In the genomic region with DNA sequence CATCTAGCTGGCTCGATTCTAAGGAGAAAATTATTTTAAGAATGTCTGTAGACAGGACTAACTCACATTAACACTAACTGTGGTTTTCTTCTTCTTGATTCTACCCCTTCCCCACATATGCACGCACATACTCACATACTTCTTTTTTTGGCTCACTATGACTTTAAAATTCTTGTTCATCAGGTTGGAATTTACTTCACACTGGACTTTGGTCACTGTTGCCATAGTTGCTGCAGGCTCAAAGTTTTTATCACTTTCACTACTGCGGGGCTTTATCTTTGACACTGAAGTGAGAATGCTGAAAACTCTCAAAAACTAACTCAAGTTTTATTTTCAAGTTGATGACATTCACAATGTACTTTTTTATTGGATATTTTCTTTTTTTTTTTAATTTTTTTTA, we compare ENCODE assay signal across 20 mouse cellular contexts.
DNase-seq lines count a peak whose midpoint lies in the region; ATAC-seq and TF ChIP-seq lines count a peak whose summit lies in the region.
"Had no signal": no experiment of that assay in that cellular context is flagged by ENCODE, and none has a peak within 500 bp of the region (broad histone marks: within the 10 kb centered on the region; RNA-seq: fewer than 3 reads in every experiment).

No protein-coding gene starts in this region.

- H3K9me3 ChIP-seq in intestine, embryonic 14.5 days (ENCODE audit: control insufficient read depth, low read length) = no peaks in the 10 kb centered on the region
- H3K9me3 ChIP-seq in intestine, postnatal 0 days (ENCODE audit: control insufficient read depth) = no peaks in the 10 kb centered on the region
- no peaks in the 10 kb centered on the region for H3K9me3 ChIP-seq in midbrain, embryonic 11.5 days (ENCODE audit: control insufficient read depth, low read length)
- no peaks in the 10 kb centered on the region for H3K9me3 ChIP-seq in midbrain, embryonic 15.5 days
- H3K9me3 ChIP-seq: embryonic facial prominence, embryonic 12.5 days; forebrain, embryonic 15.5 days; heart, embryonic 13.5 days had no signal

- no peak for DNase-seq in intestine, embryonic 14.5 days (ENCODE audit: low spot score)
- peak; percentile 6 to 19 for DNase-seq in kidney, postnatal 36 days
- no peak for DNase-seq in kidney, adult 18-20 months
- DNase-seq in midbrain, embryonic 11.5 days (ENCODE audit: low spot score, missing footprints) = peak; percentile 59
- no peak for DNase-seq in retina, postnatal 1 day
- no peak for DNase-seq in left cerebral cortex, postnatal 25 days (ENCODE audit: low spot score in 2 of 2)
- DNase-seq: adrenal gland, postnatal 14 days; cerebellum, adult 11-12 months; cerebellum, adult 9-10 months; cerebellum, postnatal 25 days; gastrocnemius, postnatal 36 days; heart, adult 11 months; heart, postnatal 36 days had no signal

- H3K36me3 ChIP-seq in intestine, embryonic 14.5 days (ENCODE audit: control insufficient read depth, insufficient read depth, low read length) = no peaks in the 10 kb centered on the region
- no peaks in the 10 kb centered on the region for H3K36me3 ChIP-seq in intestine, postnatal 0 days (ENCODE audit: control insufficient read depth, insufficient read depth)
- H3K36me3 ChIP-seq in midbrain, embryonic 11.5 days (ENCODE audit: control insufficient read depth, insufficient read depth, low read length) = no peaks in the 10 kb centered on the region
- no peaks in the 10 kb centered on the region for H3K36me3 ChIP-seq in midbrain, embryonic 15.5 days (replicated peaks)
- H3K36me3 ChIP-seq: embryonic facial prominence, embryonic 12.5 days; forebrain, embryonic 15.5 days; heart, embryonic 13.5 days had no signal

- no peaks in the 10 kb centered on the region for H3K4me1 ChIP-seq in intestine, embryonic 14.5 days (replicated peaks; ENCODE audit: control insufficient read depth, insufficient read depth, low read length)
- no peaks in the 10 kb centered on the region for H3K4me1 ChIP-seq in intestine, postnatal 0 days (replicated peaks; ENCODE audit: control insufficient read depth, insufficient read depth, low read length)
- no peaks in the 10 kb centered on the region for H3K4me1 ChIP-seq in midbrain, embryonic 11.5 days (ENCODE audit: control insufficient read depth, insufficient read depth, low read length)
- no peaks in the 10 kb centered on the region for H3K4me1 ChIP-seq in midbrain, embryonic 15.5 days
- H3K4me1 ChIP-seq: embryonic facial prominence, embryonic 12.5 days; forebrain, embryonic 15.5 days; heart, embryonic 13.5 days had no signal

- H3K9ac ChIP-seq in intestine, embryonic 14.5 days (ENCODE audit: low read length) = no peak overlapping the region
- H3K9ac ChIP-seq in intestine, postnatal 0 days (ENCODE audit: low read depth, low read length) = no peak overlapping the region
- H3K9ac ChIP-seq in midbrain, embryonic 11.5 days (ENCODE audit: low read length) = no peak overlapping the region
- no peak overlapping the region for H3K9ac ChIP-seq in midbrain, embryonic 15.5 days
- H3K9ac ChIP-seq: embryonic facial prominence, embryonic 12.5 days; forebrain, embryonic 15.5 days; heart, embryonic 13.5 days had no signal

- H3K4me2 ChIP-seq in intestine, embryonic 14.5 days (ENCODE audit: low read length) = no peak overlapping the region
- no peak overlapping the region for H3K4me2 ChIP-seq in intestine, postnatal 0 days (replicated peaks; ENCODE audit: low read depth)
- no peak overlapping the region for H3K4me2 ChIP-seq in midbrain, embryonic 11.5 days
- H3K4me2 ChIP-seq in midbrain, embryonic 15.5 days = no peak overlapping the region
- H3K4me2 ChIP-seq: embryonic facial prominence, embryonic 12.5 days; forebrain, embryonic 15.5 days; heart, embryonic 13.5 days had no signal

- H3K27me3 ChIP-seq in intestine, embryonic 14.5 days (replicated peaks; ENCODE audit: control insufficient read depth, insufficient read depth, low read length) = no peaks in the 10 kb centered on the region
- H3K27me3 ChIP-seq in intestine, postnatal 0 days (replicated peaks; ENCODE audit: control insufficient read depth, insufficient read depth, low read length) = no peaks in the 10 kb centered on the region
- H3K27me3 ChIP-seq in midbrain, embryonic 11.5 days (ENCODE audit: control insufficient read depth, insufficient read depth, low read length) = no peaks in the 10 kb centered on the region
- no peaks in the 10 kb centered on the region for H3K27me3 ChIP-seq in midbrain, embryonic 15.5 days (replicated peaks)
- H3K27me3 ChIP-seq: embryonic facial prominence, embryonic 12.5 days; forebrain, embryonic 15.5 days; heart, embryonic 13.5 days; Patski had no signal

- intact Hi-C loops in left cerebral cortex, postnatal 25 days (cut with DNase I) = no loop called here

- ATAC-seq in intestine, embryonic 14.5 days (replicated peaks; ENCODE audit: low FRiP score, low TSS enrichment, low read depth) = 0 out of 2 replicates have a peak, but pooled peaks have one; percentile 60
- ATAC-seq in intestine, postnatal 0 days = no peak
- no peak for ATAC-seq in midbrain, embryonic 11.5 days (ENCODE audit: low FRiP score)
- no peak for ATAC-seq in midbrain, embryonic 15.5 days (replicated peaks)
- ATAC-seq: activated CD4-positive, CD25-positive, alpha-beta regulatory T cell, adult 4 months; forebrain, embryonic 15.5 days; Patski had no signal

- no peak overlapping the region for H3K27ac ChIP-seq in intestine, embryonic 14.5 days (ENCODE audit: low read depth)
- H3K27ac ChIP-seq in intestine, postnatal 0 days (ENCODE audit: low read depth, low read length) = no peak overlapping the region
- H3K27ac ChIP-seq in midbrain, embryonic 11.5 days (ENCODE audit: low read depth, low read length) = no peak overlapping the region
- H3K27ac ChIP-seq in midbrain, embryonic 15.5 days = no peak overlapping the region
- H3K27ac ChIP-seq: embryonic facial prominence, embryonic 12.5 days; forebrain, embryonic 15.5 days; heart, embryonic 13.5 days had no signal

- 70% methylated on average over 3 of the region's 3 CpGs for WGBS in intestine, embryonic 14.5 days
- 54% methylated on average over 3 of the region's 3 CpGs for WGBS in intestine, postnatal 0 days
- WGBS in midbrain, embryonic 11.5 days = 90% methylated on average over 3 of the region's 3 CpGs
- WGBS in midbrain, embryonic 15.5 days = 94% methylated on average over 3 of the region's 3 CpGs

- H3K4me3 ChIP-seq in intestine, embryonic 14.5 days (ENCODE audit: low read depth, low read length) = no peak overlapping the region
- H3K4me3 ChIP-seq in intestine, postnatal 0 days (ENCODE audit: low read depth, low read length) = no peak overlapping the region
- no peak overlapping the region for H3K4me3 ChIP-seq in midbrain, embryonic 11.5 days (ENCODE audit: low read depth, low read length)
- no peak overlapping the region for H3K4me3 ChIP-seq in midbrain, embryonic 15.5 days
- H3K4me3 ChIP-seq: embryonic facial prominence, embryonic 12.5 days; forebrain, embryonic 15.5 days; heart, embryonic 13.5 days had no signal

- no peak for TF ChIP-seq CTCF in intestine, postnatal 0 days (IDR thresholded peaks at IDR 0.05; ENCODE audit: low read depth)

Comparison
In these comparisons a context has a peak if more than half of its experiments do, and no peak if none do; other contexts are left out.
1. DNase-seq: peak in kidney, postnatal 36 days (2 of 2) and midbrain, embryonic 11.5 days (single experiment); none in intestine, embryonic 14.5 days (single experiment), kidney, adult 18-20 months (single experiment), retina, postnatal 1 day (single experiment) and left cerebral cortex, postnatal 25 days (0 of 2).